Comparison of ENCODE assay signal across 18 mouse cellular contexts in genomic region chr12:30922401-30922800, GRCm38 (mm10). TPM values are rescaled to one million over a fixed set of nuclear protein-coding genes. Genes with fewer than 3 reads are reported as not detected.
A peak's percentile ranks its signal among the peaks of the same experiment; 100 is the strongest.
DNase-seq lines count a peak whose midpoint lies in the region; ATAC-seq and TF ChIP-seq lines count a peak whose summit lies in the region.
"Had no signal": no experiment of that assay in that cellular context is flagged by ENCODE, and none has a peak within 500 bp of the region (broad histone marks: within the 10 kb centered on the region; RNA-seq: fewer than 3 reads in every experiment).

No protein-coding gene starts in this region.

- intact Hi-C loops in gastrocnemius, adult 2 months (cut with DNase I): no loop called here

- peak; percentile 7 to 27 for DNase-seq in lung, postnatal 4 days
- no peak for DNase-seq in lung, adult 18-20 months
- DNase-seq in MEL (ENCODE audit: low read depth, low spot score): peak; percentile 63
- DNase-seq in liver: peak; percentile 52
- DNase-seq in gastrocnemius, adult 2 months: no peak
- no peak for DNase-seq in left cerebral cortex, adult 11 months (ENCODE audit: low spot score)
- DNase-seq: adrenal gland, postnatal 36 days; cerebellum, adult 2 months; gastrocnemius, postnatal 10 days; kidney, postnatal 14 days; layer of hippocampus, postnatal 36 days; lung, embryonic 14.5 days; right cerebral cortex, adult 18-20 months; thymus, postnatal 4 days had no signal

- H3K9me3 ChIP-seq in MEL (replicated peaks; ENCODE audit: insufficient read depth, low read length): no peaks in the 10 kb centered on the region
- H3K9me3 ChIP-seq: heart, embryonic 15.5 days had no signal

- ATAC-seq in megakaryocyte-erythroid progenitor cell, adult 5-6 weeks (replicated peaks; ENCODE audit: low FRiP score, low TSS enrichment, poor library complexity, severe bottlenecking): peak; percentile 55
- ATAC-seq: hindbrain, embryonic 16.5 days had no signal

- no peak for TF ChIP-seq RAD21 in MEL (IDR thresholded peaks at IDR 0.05; ENCODE audit: low read depth, low read length)

- H3K36me3 ChIP-seq in MEL (ENCODE audit: control insufficient read depth in 1 of 2, insufficient read depth in 2 of 2, low read length in 2 of 2): no peaks in the 10 kb centered on the region
- H3K36me3 ChIP-seq: heart, embryonic 15.5 days had no signal

- no peaks in the 10 kb centered on the region for H3K4me1 ChIP-seq in MEL (ENCODE audit: control insufficient read depth in 1 of 2, insufficient read depth in 2 of 2, low read length in 2 of 2)
- H3K4me1 ChIP-seq: heart, embryonic 15.5 days had no signal

- no peaks in the 10 kb centered on the region for H3K79me2 ChIP-seq in MEL (ENCODE audit: control insufficient read depth, insufficient read depth, low read length, poor library complexity)

- TF ChIP-seq POLR2A in MEL (IDR thresholded peaks at IDR 0.05; ENCODE audit: control insufficient read depth in 1 of 2, insufficient read depth in 1 of 2, low read depth in 1 of 2, low read length in 2 of 2, poor library complexity in 1 of 2): no peak

- H3K9ac ChIP-seq in MEL (ENCODE audit: control insufficient read depth, low read depth, low read length, poor library complexity, severe bottlenecking): no peak overlapping the region
- H3K9ac ChIP-seq: heart, embryonic 15.5 days; lung, embryonic 14.5 days had no signal

- no peak for TF ChIP-seq CTCF in MEL (IDR thresholded peaks at IDR 0.05 in 2 of 3, conservative IDR thresholded peaks at IDR 0.05 in 1 of 3; ENCODE audit: control insufficient read depth in 1 of 3, insufficient read depth in 1 of 3, low read depth in 2 of 3, low read length in 3 of 3, poor library complexity in 1 of 3, severe bottlenecking in 1 of 3)
- no peak for TF ChIP-seq CTCF in gastrocnemius, adult 2 months (IDR thresholded peaks at IDR 0.05)

- no peaks in the 10 kb centered on the region for H3K27me3 ChIP-seq in MEL (ENCODE audit: control insufficient read depth in 1 of 2, insufficient read depth in 2 of 2, low read length in 2 of 2)
- H3K27me3 ChIP-seq: heart, embryonic 15.5 days had no signal

- no peak overlapping the region for H3K27ac ChIP-seq in MEL (ENCODE audit: control insufficient read depth, low read depth, low read length)
- H3K27ac ChIP-seq in gastrocnemius, adult 2 months: no peak overlapping the region
- H3K27ac ChIP-seq: heart, embryonic 15.5 days had no signal

- H3K4me3 ChIP-seq in MEL (ENCODE audit: control insufficient read depth in 1 of 2, insufficient read depth in 1 of 2, low read depth in 2 of 2, low read length in 2 of 2): no peak overlapping the region
- no peak overlapping the region for H3K4me3 ChIP-seq in gastrocnemius, adult 2 months
- H3K4me3 ChIP-seq: heart, embryonic 15.5 days had no signal

- no peak for TF ChIP-seq EP300 in MEL (IDR thresholded peaks at IDR 0.05; ENCODE audit: low read depth in 1 of 2, low read length in 2 of 2)

TF ChIP-seq in MEL, 35 proteins besides CTCF, POLR2A, EP300 and RAD21:
- TF ChIP-seq NRF1 (IDR thresholded peaks at IDR 0.05; ENCODE audit: insufficient read depth, low read depth, low read length, poor library complexity, severe bottlenecking) (no peak), ELF1 (IDR thresholded peaks at IDR 0.05; ENCODE audit: low read depth, low read length) (no peak), POLR2AphosphoS2 (IDR thresholded peaks at IDR 0.05; ENCODE audit: low read length) (no peak), E2F4 (IDR thresholded peaks at IDR 0.05; ENCODE audit: borderline replicate concordance, low read depth, low read length) (no peak), MEF2A (IDR thresholded peaks at IDR 0.05; ENCODE audit: extremely low read depth, insufficient replicate concordance, low read depth, low read length, poor library complexity, severe bottlenecking) (no peak), BHLHE40 (IDR thresholded peaks at IDR 0.05; ENCODE audit: borderline replicate concordance, low read depth, low read length) (no peak), MAZ (IDR thresholded peaks at IDR 0.05; ENCODE audit: low read depth, low read length) (no peak), KAT2A (conservative IDR thresholded peaks at IDR 0.05; ENCODE audit: low read depth, low read length) (no peak), RCOR1 (IDR thresholded peaks at IDR 0.05; ENCODE audit: low read depth, low read length) (no peak), GABPA (IDR thresholded peaks at IDR 0.05; ENCODE audit: low read depth, low read length) (no peak), CHD2 (IDR thresholded peaks at IDR 0.05; ENCODE audit: low read length) (no peak), ETS1 (IDR thresholded peaks at IDR 0.05; ENCODE audit: low read depth, low read length) (no peak), MXI1 (IDR thresholded peaks at IDR 0.05; ENCODE audit: low read depth, low read length) (no peak), CHD1 (IDR thresholded peaks at IDR 0.05; ENCODE audit: low read depth, low read length) (no peak)

RNA-seq across cellular contexts. Expression of gene Sh3yl1, which starts 10.9 kb away (rescaled TPM):
- 3.2 and 3.3 TPM in 2 replicates for total RNA-seq in MEL (2012; rRNA removed)
- polyA plus RNA-seq in MEL (2012; ENCODE audit: insufficient read depth in 1 of 2, insufficient read length in 2 of 2, low read depth in 1 of 2, low replicate concordance in 2 of 2, missing spikeins in 1 of 2): 1 to 10 TPM in 1 of 2 experiments, not detected in 1; 5.2 TPM
- 1.2 and 6.5 TPM in 2 replicates for total RNA-seq in megakaryocyte-erythroid progenitor cell, adult 5-6 weeks (2014; fragmentation: Nextera tagmentation)
- 1.1 and 1.3 TPM in 2 replicates for total RNA-seq in megakaryocyte-erythroid progenitor cell, adult 5-6 weeks (2017)
- total RNA-seq in gastrocnemius, adult 2 months (2021): under 1 TPM; 0.84 to 0.89 TPM

RNA-seq across cellular contexts. Expression of gene Acp1, which starts 11.0 kb away (rescaled TPM):
- total RNA-seq in MEL (2012; rRNA removed): 59.2 and 60.7 TPM in 2 replicates
- 10 to 100 TPM in 1 of 2 experiments, not detected in 1; 93.9 TPM for polyA plus RNA-seq in MEL (2012; ENCODE audit: insufficient read depth in 1 of 2, insufficient read length in 2 of 2, low read depth in 1 of 2, low replicate concordance in 2 of 2, missing spikeins in 1 of 2)
- total RNA-seq in megakaryocyte-erythroid progenitor cell, adult 5-6 weeks (2014; fragmentation: Nextera tagmentation): 85.7 and 114 TPM in 2 replicates
- total RNA-seq in megakaryocyte-erythroid progenitor cell, adult 5-6 weeks (2017): 124 and 143 TPM in 2 replicates
- total RNA-seq in gastrocnemius, adult 2 months (2021): 10 to 100 TPM; 34.8 to 37.6 TPM

RNA-seq across cellular contexts. Expression of gene Alkal2, which starts 38.3 kb away (rescaled TPM):
- total RNA-seq in MEL (2012; rRNA removed): not detected in 2 replicates
- polyA plus RNA-seq in MEL (2012; ENCODE audit: insufficient read depth in 1 of 2, insufficient read length in 2 of 2, low read depth in 1 of 2, low replicate concordance in 2 of 2, missing spikeins in 1 of 2): under 1 TPM in 1 of 2 experiments, not detected in 1; 0.04 TPM
- not detected in 2 replicates for total RNA-seq in megakaryocyte-erythroid progenitor cell, adult 5-6 weeks (2014; fragmentation: Nextera tagmentation)
- not detected in 2 replicates for total RNA-seq in megakaryocyte-erythroid progenitor cell, adult 5-6 weeks (2017)
- total RNA-seq in gastrocnemius, adult 2 months (2021): 1 to 10 TPM in 1 of 2 experiments, under 1 TPM in 1; 0.59 to 1.6 TPM
- polyA plus RNA-seq: neural tube, embryonic 11.5 days had no signal

Comparison
In these comparisons a context has a peak if more than half of its experiments do, and no peak if none do; other contexts are left out.
1. DNase-seq: peak in lung, postnatal 4 days (2 of 2), MEL (single experiment) and liver (single experiment); none in lung, adult 18-20 months (0 of 2), gastrocnemius, adult 2 months (single experiment) and left cerebral cortex, adult 11 months (single experiment).